Mouse (Mus musculus): Measurements from ENCODE around the gene Gm20388. TPM values are rescaled to one million over a fixed set of nuclear protein-coding genes. Genes with fewer than 3 reads are reported as not detected.

Gm20388 gene
- polyA plus RNA-seq, 1 experiment: not detected

GRCm38 (mm10) chr8:122938591-122938990, 3027.9 kb downstream of the Gm20388 start:
- TF ChIP-seq POLR2A (IDR thresholded peaks at IDR 0.05; ENCODE audit: insufficient read depth, low read depth, low read length) (no peak), CTCF (IDR thresholded peaks at IDR 0.05; ENCODE audit: insufficient read depth, low read depth, low read length) (no peak)
- peaks cover 13% of the 10 kb centered on the region for H3K4me1 ChIP-seq (ENCODE audit: control insufficient read depth, insufficient read depth, low read length)
- WGBS: 22% methylated on average over 4 of the region's 4 CpGs
- no peak overlapping the region for H3K4me3 ChIP-seq (ENCODE audit: insufficient read depth, low read depth, low read length)
- peak overlapping the region; percentile 34; the same call in 1 of the 2 replicates for H3K27ac ChIP-seq (ENCODE audit: insufficient read depth, low read depth, low read length)

- no peak overlapping the region for H3K27ac ChIP-seq (ENCODE audit: insufficient read depth, low read depth, low read length)
These were observed 3032.4 kb downstream of the Gm20388 start for GRCm38 (mm10) chr8:122942803-122943713.

GRCm38 (mm10) chr8:122945775-122946174, 3035.1 kb downstream of the Gm20388 start:
- Histone ChIP-seq H3K4me3 (ENCODE audit: insufficient read depth, low read depth, low read length) (no peak overlapping the region), H3K27ac (ENCODE audit: insufficient read depth, low read depth, low read length) (no peak overlapping the region), H3K4me1 (ENCODE audit: control insufficient read depth, insufficient read depth, low read length) (peaks cover 12% of the 10 kb centered on the region)
- no peak for TF ChIP-seq CTCF (IDR thresholded peaks at IDR 0.05; ENCODE audit: insufficient read depth, low read depth, low read length)
- TF ChIP-seq POLR2A (IDR thresholded peaks at IDR 0.05; ENCODE audit: insufficient read depth, low read depth, low read length): no peak
- WGBS: 76% methylated on average over 2 of the region's 2 CpGs

More at GRCm38 (mm10) chr8:122942803-122943713, 3032.4 kb downstream of the Gm20388 start:
- no peak overlapping the region for H3K4me3 ChIP-seq (ENCODE audit: insufficient read depth, low read depth, low read length)
- WGBS: 57% methylated on average over 9 of the region's 9 CpGs
- no peak for TF ChIP-seq CTCF (IDR thresholded peaks at IDR 0.05; ENCODE audit: insufficient read depth, low read depth, low read length)
- no peak for TF ChIP-seq POLR2A (IDR thresholded peaks at IDR 0.05; ENCODE audit: insufficient read depth, low read depth, low read length)
- peaks cover 13% of the 10 kb centered on the region for H3K4me1 ChIP-seq (ENCODE audit: control insufficient read depth, insufficient read depth, low read length)

- H3K4me3 ChIP-seq (ENCODE audit: insufficient read depth, low read depth, low read length): no peak overlapping the region
- TF ChIP-seq CTCF (IDR thresholded peaks at IDR 0.05; ENCODE audit: insufficient read depth, low read depth, low read length) (no peak), POLR2A (IDR thresholded peaks at IDR 0.05; ENCODE audit: insufficient read depth, low read depth, low read length) (no peak)
- no peak overlapping the region for H3K27ac ChIP-seq (ENCODE audit: insufficient read depth, low read depth, low read length)
- 38% methylated on average over 5 of the region's 5 CpGs for WGBS
- H3K4me1 ChIP-seq (ENCODE audit: control insufficient read depth, insufficient read depth, low read length): peaks cover 17% of the 10 kb centered on the region
These were observed 3039.1 kb downstream of the Gm20388 start for GRCm38 (mm10) chr8:122949701-122950100.

GRCm38 (mm10) chr8:122951456-122951855, 3040.8 kb downstream of the Gm20388 start:
- H3K4me3 ChIP-seq (ENCODE audit: insufficient read depth, low read depth, low read length): no peak overlapping the region
- H3K4me1 ChIP-seq (ENCODE audit: control insufficient read depth, insufficient read depth, low read length): peaks cover 20% of the 10 kb centered on the region
- H3K27ac ChIP-seq (ENCODE audit: insufficient read depth, low read depth, low read length): peak overlapping the region; percentile 28; the same call in 1 of the 2 replicates
- TF ChIP-seq CTCF (IDR thresholded peaks at IDR 0.05; ENCODE audit: insufficient read depth, low read depth, low read length) (no peak), POLR2A (IDR thresholded peaks at IDR 0.05; ENCODE audit: insufficient read depth, low read depth, low read length) (no peak)
- 69% methylated on average over 5 of the region's 5 CpGs for WGBS

- TF ChIP-seq CTCF (IDR thresholded peaks at IDR 0.05; ENCODE audit: insufficient read depth, low read depth, low read length) (no peak), POLR2A (IDR thresholded peaks at IDR 0.05; ENCODE audit: insufficient read depth, low read depth, low read length) (no peak)
- no peak overlapping the region for H3K4me3 ChIP-seq (ENCODE audit: insufficient read depth, low read depth, low read length)
- 70% methylated on average over 6 of the region's 6 CpGs for WGBS
- H3K4me1 ChIP-seq (ENCODE audit: control insufficient read depth, insufficient read depth, low read length): peaks cover 25% of the 10 kb centered on the region
- no peak overlapping the region for H3K27ac ChIP-seq (ENCODE audit: insufficient read depth, low read depth, low read length)
These were observed 3042.4 kb downstream of the Gm20388 start for GRCm38 (mm10) chr8:122953028-122953427.

- 69% methylated on average over 3 of the region's 3 CpGs for WGBS
- no peak overlapping the region for H3K27ac ChIP-seq (ENCODE audit: insufficient read depth, low read depth, low read length)
- TF ChIP-seq CTCF (IDR thresholded peaks at IDR 0.05; ENCODE audit: insufficient read depth, low read depth, low read length) (no peak), POLR2A (IDR thresholded peaks at IDR 0.05; ENCODE audit: insufficient read depth, low read depth, low read length) (no peak)
- peaks cover 25% of the 10 kb centered on the region for H3K4me1 ChIP-seq (ENCODE audit: control insufficient read depth, insufficient read depth, low read length)
- H3K4me3 ChIP-seq (ENCODE audit: insufficient read depth, low read depth, low read length): no peak overlapping the region
These were observed 3043.6 kb downstream of the Gm20388 start for GRCm38 (mm10) chr8:122954090-122954799.

- Histone ChIP-seq H3K4me1 (ENCODE audit: control insufficient read depth, insufficient read depth, low read length) (peaks cover 21% of the 10 kb centered on the region), H3K27ac (ENCODE audit: insufficient read depth, low read depth, low read length) (no peak overlapping the region), H3K4me3 (ENCODE audit: insufficient read depth, low read depth, low read length) (no peak overlapping the region)
- TF ChIP-seq POLR2A (IDR thresholded peaks at IDR 0.05; ENCODE audit: insufficient read depth, low read depth, low read length) (no peak), CTCF (IDR thresholded peaks at IDR 0.05; ENCODE audit: insufficient read depth, low read depth, low read length) (no peak)
These were observed 3044.6 kb downstream of the Gm20388 start for GRCm38 (mm10) chr8:122955195-122955594.

GRCm38 (mm10) chr8:122955997-122956396, 3045.4 kb downstream of the Gm20388 start:
- no peak for TF ChIP-seq POLR2A (IDR thresholded peaks at IDR 0.05; ENCODE audit: insufficient read depth, low read depth, low read length)
- TF ChIP-seq CTCF (IDR thresholded peaks at IDR 0.05; ENCODE audit: insufficient read depth, low read depth, low read length): no peak
- 56% methylated on average over 3 of the region's 3 CpGs for WGBS
- no peak overlapping the region for H3K4me3 ChIP-seq (ENCODE audit: insufficient read depth, low read depth, low read length)
- no peak overlapping the region for H3K27ac ChIP-seq (ENCODE audit: insufficient read depth, low read depth, low read length)
- H3K4me1 ChIP-seq (ENCODE audit: control insufficient read depth, insufficient read depth, low read length): peaks cover 23% of the 10 kb centered on the region

Measured in olfactory bulb, adult 2 months (tissue).